Mouse (Mus musculus) limb, embryonic 13.5 days (tissue): ENCODE results near the gene Mast1. TPM values are rescaled to one million over a fixed set of nuclear protein-coding genes. Genes with fewer than 3 reads are reported as not detected.

ENCODE experiments used
- ATAC-seq: fragments of 200-750 bp; cut with Nextera tagmentation; 2 replicates; pipeline ENCODE4 v1.8.0; 2017; ENCODE audit warnings: low read depth, moderate number of reproducible peaks, moderate TSS enrichment; ENCODE audit not compliant: low FRiP score
- H3K27ac ChIP-seq: fragments of 300-500 bp; sonication (generic); 2 replicates; pipeline ENCODE4 v1.5.1; 2015; ENCODE audit warnings: inconsistent platforms, mild to moderate bottlenecking, moderate library complexity
- H3K27me3 ChIP-seq: fragments of 300-500 bp; sonication (generic); 2 replicates; pipeline ENCODE4 v1.6.1; 2015; ENCODE audit warnings: mild to moderate bottlenecking, inconsistent platforms
- H3K36me3 ChIP-seq: fragments of 300-500 bp; sonication (generic); 2 replicates; pipeline ENCODE4 v1.6.1; 2015; ENCODE audit warnings: inconsistent platforms, mild to moderate bottlenecking, moderate library complexity
- H3K4me1 ChIP-seq: fragments of 300-500 bp; sonication (generic); 2 replicates; pipeline ENCODE4 v1.6.1; 2015; ENCODE audit warnings: inconsistent platforms
- H3K4me2 ChIP-seq: fragments of 300-500 bp; sonication (generic); replicated peaks from 2 replicates; pipeline ENCODE4 v1.6.1; 2015; ENCODE audit warnings: inconsistent platforms, mild to moderate bottlenecking, moderate library complexity
- H3K4me3 ChIP-seq: fragments of 300-500 bp; sonication (generic); 2 replicates; pipeline ENCODE4 v1.5.1; 2015; ENCODE audit warnings: moderate library complexity, mild to moderate bottlenecking, inconsistent platforms
- H3K9ac ChIP-seq: fragments of 300-500 bp; sonication (generic); 2 replicates; pipeline ENCODE4 v1.6.1; 2015; ENCODE audit warnings: mild to moderate bottlenecking, inconsistent platforms
- H3K9me3 ChIP-seq: fragments of 300-500 bp; sonication (generic); 2 replicates; pipeline ENCODE4 v1.6.1; 2016; ENCODE audit warnings: inconsistent platforms
- WGBS: fragments of 180-500 bp; shearing (Covaris S2); methylation state at CpG from one replicate; pipeline ENCODE4 v1.1.7; 2015; 5-methylcytosine and 5-hydroxymethylcytosine counted together
- microRNA-seq: library from miRNA; unstranded; fragments of <30 nt; microRNA quantifications from one replicate; pipeline ENCODE4, GENCODE M21; 2016
- polyA plus RNA-seq: library from polyadenylated mRNA; unstranded; fragments of >200 nt; fragmentation: Nextera tagmentation; extraction: Ambion mirVana; gene quantifications from 2 replicates; pipeline ENCODE4 v1.2.1, GENCODE M21; 2015

Mast1 gene
- polyA plus RNA-seq, 1 experiment from 2014 or later = 0.55 TPM

DNA sequence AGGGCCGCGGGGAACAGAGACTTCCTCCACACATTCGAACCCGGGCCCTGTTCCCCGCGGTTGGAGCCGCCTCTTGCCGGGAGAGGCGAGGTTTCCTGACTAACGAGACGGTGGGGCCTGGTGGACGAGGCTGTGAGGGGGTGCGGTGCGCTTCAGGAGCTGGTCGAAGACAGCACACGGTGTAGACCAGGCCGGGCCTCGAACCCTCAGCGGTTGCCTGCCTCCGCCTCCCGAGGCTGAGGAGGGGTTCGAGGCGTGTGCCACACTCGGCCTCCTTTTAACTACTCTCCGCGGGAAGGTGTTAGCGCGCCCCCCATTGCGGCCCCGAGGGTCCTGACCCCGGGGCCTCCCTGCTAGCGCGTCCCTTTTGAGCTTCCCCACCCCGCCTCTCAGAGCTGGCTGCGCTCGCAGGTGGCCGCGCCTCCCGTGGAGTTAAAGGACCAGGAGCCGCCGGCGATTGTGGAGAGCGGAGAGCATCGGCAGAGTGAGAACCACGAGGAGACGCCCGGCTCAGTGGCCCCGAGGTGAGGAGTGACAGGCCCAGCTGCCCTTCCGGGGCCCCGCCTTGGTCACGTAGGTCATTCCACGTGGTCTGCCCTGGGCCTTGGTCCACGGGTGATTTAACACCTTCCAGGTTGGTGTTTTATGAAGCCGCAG, 64.7 kb downstream of the Mast1 start:
- Histone ChIP-seq H3K9ac (peak overlapping the region; percentile 66), H3K27me3 (no peaks in the 10 kb centered on the region), H3K36me3 (peaks cover 23% of the 10 kb centered on the region), H3K27ac (no peak overlapping the region), H3K4me3 (peak overlapping the region; percentile 53), H3K4me1 (peaks cover 17% of the 10 kb centered on the region), H3K9me3 (no peaks in the 10 kb centered on the region), H3K4me2 (peak overlapping the region; percentile 97)
- 2% methylated on average over 54 of the region's 54 CpGs for WGBS
- peak; percentile 66; the same call in 1 of the 2 replicates for ATAC-seq

DNA sequence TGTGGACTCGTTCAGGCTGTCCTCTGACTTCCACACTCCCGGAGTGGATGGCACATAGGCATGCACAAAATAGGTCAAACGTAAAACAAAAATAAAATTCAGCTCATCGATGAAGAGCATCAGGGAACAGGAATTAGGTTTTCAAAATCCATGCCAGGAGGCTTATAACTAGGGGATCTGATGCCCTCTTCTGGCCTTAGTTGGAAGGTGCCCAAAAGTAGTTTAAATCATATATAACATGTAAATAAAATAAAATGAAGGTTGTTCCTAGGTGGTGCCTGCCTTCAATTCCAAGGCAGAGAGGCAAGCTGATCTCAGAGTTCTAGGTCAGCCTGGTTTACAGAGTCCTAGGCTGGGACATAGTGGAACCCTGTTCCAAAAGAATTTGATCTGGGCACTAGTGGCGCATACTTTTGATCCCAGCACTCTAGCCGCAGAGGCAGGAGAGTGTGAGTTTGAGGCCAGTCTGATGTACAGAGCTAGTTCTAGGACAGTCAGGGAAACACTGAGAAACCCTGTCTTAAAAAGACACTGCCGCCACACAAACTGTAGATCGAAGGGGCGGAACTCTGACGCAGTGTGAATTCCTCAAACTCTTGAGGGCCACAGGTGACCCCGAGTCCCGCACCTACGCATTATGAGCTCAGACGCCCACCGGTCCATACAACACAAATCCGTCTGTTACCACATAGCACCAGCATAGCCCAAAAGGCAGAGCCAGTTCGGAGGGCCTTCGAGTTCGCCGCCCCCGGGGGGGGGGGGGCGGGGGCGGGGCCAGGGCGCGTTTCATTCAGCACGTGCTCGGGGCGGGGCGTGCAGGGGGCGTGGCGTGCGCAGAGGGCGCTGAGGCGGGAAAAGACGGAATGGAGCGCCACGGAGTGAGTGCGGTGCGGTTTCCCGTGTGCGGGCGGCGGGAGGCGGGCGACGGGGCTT, 65.5 kb downstream of the Mast1 start, which contains the start of gene Syce2:
Syce2 (plus strand) TSS at position 736 of the 933 bp plus-strand sequence.
- Histone ChIP-seq H3K4me2 (peak within 1 kb of the TSS; percentile 97), H3K4me3 (peak within 1 kb of the TSS; percentile 53), H3K27ac (no peak within 1 kb of the TSS), H3K9ac (peak within 1 kb of the TSS; percentile 66), H3K36me3 (peaks cover 31% of the 10 kb centered on the region), H3K9me3 (no peaks in the 10 kb centered on the region), H3K27me3 (no peaks in the 10 kb centered on the region), H3K4me1 (peaks cover 17% of the 10 kb centered on the region)
- peak; percentile 79 for ATAC-seq
- 13% methylated on average over 46 of the region's 46 CpGs for WGBS

Small RNA genes lying within 50 kb of the gene (microRNA-seq; reads per million reads assigned to microRNA genes)
- gene Gm24197 (not detected), gene Mir7069 (1.2 reads per million)

Other genes with a start within 250 kb of the Mast1 start
- gene Nacc1, start 249.5 kb downstream of the Mast1 start, polyA plus RNA-seq = 15.0 and 15.2 TPM in 2 replicates
- gene Lyl1, start 235.9 kb downstream of the Mast1 start, polyA plus RNA-seq = 4.1 and 4.9 TPM in 2 replicates
- gene G430095P16Rik, start 214.4 kb downstream of the Mast1 start, polyA plus RNA-seq = 7.1 and 9.8 TPM in 2 replicates
- 46.9 and 48.0 TPM in 2 replicates for gene Nfix, start 137.0 kb downstream of the Mast1 start, polyA plus RNA-seq
- 6.3 TPM in 2 replicates for gene Dand5, start 114.5 kb downstream of the Mast1 start, polyA plus RNA-seq
- 48.1 and 48.4 TPM in 2 replicates for gene Gadd45gip1, start 105.8 kb downstream of the Mast1 start, polyA plus RNA-seq
- gene Rad23a, start 96.7 kb downstream of the Mast1 start, polyA plus RNA-seq = 106 TPM in 2 replicates
- gene Calr, start 90.4 kb downstream of the Mast1 start, polyA plus RNA-seq = 943 and 1,018 TPM in 2 replicates
- gene Farsa, start 80.4 kb downstream of the Mast1 start, polyA plus RNA-seq = 108 and 109 TPM in 2 replicates
- gene Syce2, start 65.2 kb downstream of the Mast1 start, polyA plus RNA-seq = 82.7 and 92.5 TPM in 2 replicates
- gene Gcdh, start 43.4 kb downstream of the Mast1 start, polyA plus RNA-seq = 41.7 and 42.1 TPM in 2 replicates
- 2.4 and 4.4 TPM in 2 replicates for gene Klf1, start 35.4 kb downstream of the Mast1 start, polyA plus RNA-seq
- gene Dnase2a, start 28.8 kb downstream of the Mast1 start, polyA plus RNA-seq = 16.4 and 18.5 TPM in 2 replicates
- gene Rtbdn, start 9.6 kb upstream of the Mast1 start, polyA plus RNA-seq = 0.20 and 0.47 TPM in 2 replicates
- gene Gm49661, start 32.1 kb upstream of the Mast1 start, polyA plus RNA-seq = not detected in 2 replicates
- gene Prdx2, start 32.2 kb upstream of the Mast1 start, polyA plus RNA-seq = 961 and 978 TPM in 2 replicates
- 90.9 and 93.2 TPM in 2 replicates for gene Rnaseh2a, start 32.4 kb upstream of the Mast1 start, polyA plus RNA-seq
- gene Junb, start 41.4 kb upstream of the Mast1 start, polyA plus RNA-seq = 8.2 and 8.4 TPM in 2 replicates
- 18.6 and 18.8 TPM in 2 replicates for gene Hook2, start 53.2 kb upstream of the Mast1 start, polyA plus RNA-seq
- not detected in 2 replicates for gene Best2, start 77.2 kb upstream of the Mast1 start, polyA plus RNA-seq
- gene Asna1, start 87.9 kb upstream of the Mast1 start, polyA plus RNA-seq = 132 TPM in 2 replicates
- 114 and 132 TPM in 2 replicates for gene Trir, start 89.5 kb upstream of the Mast1 start, polyA plus RNA-seq
- gene Tnpo2, start 99.6 kb upstream of the Mast1 start, polyA plus RNA-seq = 31.0 and 32.2 TPM in 2 replicates
- 31.6 and 32.2 TPM in 2 replicates for gene Fbxw9, start 122.7 kb upstream of the Mast1 start, polyA plus RNA-seq
- 0.75 and 0.76 TPM in 2 replicates for gene Gm5741, start 130.6 kb upstream of the Mast1 start, polyA plus RNA-seq
- 60.0 and 60.5 TPM in 2 replicates for gene Dhps, start 134.4 kb upstream of the Mast1 start, polyA plus RNA-seq
- 111 and 127 TPM in 2 replicates for gene Wdr83os, start 143.4 kb upstream of the Mast1 start, polyA plus RNA-seq
- 43.0 and 45.1 TPM in 2 replicates for gene Wdr83, start 143.9 kb upstream of the Mast1 start, polyA plus RNA-seq
- 29.2 and 32.2 TPM in 2 replicates for gene Man2b1, start 145.9 kb upstream of the Mast1 start, polyA plus RNA-seq
- gene Zfp791, start 185.7 kb upstream of the Mast1 start, polyA plus RNA-seq = 2.7 and 3.4 TPM in 2 replicates
- not detected in 2 replicates for gene Cks1brt, start 214.6 kb upstream of the Mast1 start, polyA plus RNA-seq